Mouse (Mus musculus): Measurements from ENCODE around the gene Sertad4. TPM values are rescaled to one million over a fixed set of nuclear protein-coding genes. Genes with fewer than 3 reads are reported as not detected.

Sertad4 gene
- polyA plus RNA-seq, 1 experiment from 2014 or later, result not detected

- 22% methylated on average over 26 of the region's 26 CpGs for WGBS (ENCODE audit: missing documents)
- Histone ChIP-seq H3K79me2 (ENCODE audit: inconsistent target) (no peaks in the 10 kb centered on the region), H3K36me3 (ENCODE audit: inconsistent target) (no peaks in the 10 kb centered on the region), H3K27ac (no peak overlapping the region), H3K4me3 (ENCODE audit: inconsistent target) (no peak overlapping the region)
These were observed 22.0 kb downstream of the Sertad4 start for GRCm38 (mm10) chr1:192833586-192833985.

DNA sequence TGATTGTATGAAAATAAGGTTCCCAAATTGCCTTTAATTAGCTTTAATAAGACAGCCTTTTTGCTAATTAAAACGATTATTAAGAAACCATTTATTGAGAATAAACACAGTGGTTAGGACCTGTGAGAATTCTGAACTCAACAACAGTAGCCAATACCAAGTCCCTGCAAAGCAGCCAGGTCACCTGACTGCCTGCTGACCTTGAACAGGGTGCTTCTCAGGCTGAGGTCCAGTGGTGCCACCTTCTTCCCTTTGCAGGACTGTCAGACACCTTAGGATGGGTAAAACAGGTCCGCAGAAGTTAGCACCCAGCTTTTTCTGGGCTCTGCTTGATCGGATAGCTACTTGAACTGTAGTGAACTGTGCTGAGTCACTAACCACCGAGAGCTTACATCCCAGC, 22.5 kb downstream of the Sertad4 start:
- Histone ChIP-seq H3K4me3 (ENCODE audit: inconsistent target) (no peak overlapping the region), H3K36me3 (ENCODE audit: inconsistent target) (no peaks in the 10 kb centered on the region), H3K27ac (no peak overlapping the region), H3K79me2 (ENCODE audit: inconsistent target) (no peaks in the 10 kb centered on the region)
- WGBS (ENCODE audit: missing documents), result 17% methylated on average over 4 of the region's 4 CpGs

DNA sequence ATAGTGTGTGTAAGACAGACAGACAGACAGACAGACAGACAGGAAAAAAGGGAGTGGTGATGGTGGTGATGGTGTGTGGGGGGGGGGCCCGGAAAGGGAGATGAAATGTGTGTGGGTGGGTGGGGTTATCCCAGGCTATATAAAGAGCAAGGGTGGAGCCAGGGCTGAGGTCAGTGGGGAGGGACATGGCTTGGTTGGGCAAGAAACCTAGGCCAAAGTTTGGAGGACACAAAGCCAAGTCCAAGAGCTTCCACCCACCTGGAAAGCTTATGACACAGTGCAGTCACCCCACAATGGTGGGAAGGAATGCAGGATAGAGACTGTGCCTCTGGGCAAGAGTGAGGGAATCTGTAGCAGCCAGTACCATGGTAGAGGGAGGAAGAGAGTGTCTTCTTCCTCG, 23.2 kb downstream of the Sertad4 start:
- 79% methylated on average over 2 of the region's 2 CpGs for WGBS (ENCODE audit: missing documents)
- no peak overlapping the region for H3K27ac ChIP-seq
- H3K4me3 ChIP-seq (ENCODE audit: inconsistent target), result no peak overlapping the region
- H3K36me3 ChIP-seq (ENCODE audit: inconsistent target), result no peaks in the 10 kb centered on the region
- H3K79me2 ChIP-seq (ENCODE audit: inconsistent target), result no peaks in the 10 kb centered on the region

- Histone ChIP-seq H3K4me3 (ENCODE audit: inconsistent target) (no peak overlapping the region), H3K79me2 (ENCODE audit: inconsistent target) (no peaks in the 10 kb centered on the region), H3K27ac (no peak overlapping the region), H3K36me3 (ENCODE audit: inconsistent target) (no peaks in the 10 kb centered on the region)
- 91% methylated on average over 6 of the region's 6 CpGs for WGBS (ENCODE audit: missing documents)
These were observed 25.1 kb downstream of the Sertad4 start for GRCm38 (mm10) chr1:192830444-192830843.

DNA sequence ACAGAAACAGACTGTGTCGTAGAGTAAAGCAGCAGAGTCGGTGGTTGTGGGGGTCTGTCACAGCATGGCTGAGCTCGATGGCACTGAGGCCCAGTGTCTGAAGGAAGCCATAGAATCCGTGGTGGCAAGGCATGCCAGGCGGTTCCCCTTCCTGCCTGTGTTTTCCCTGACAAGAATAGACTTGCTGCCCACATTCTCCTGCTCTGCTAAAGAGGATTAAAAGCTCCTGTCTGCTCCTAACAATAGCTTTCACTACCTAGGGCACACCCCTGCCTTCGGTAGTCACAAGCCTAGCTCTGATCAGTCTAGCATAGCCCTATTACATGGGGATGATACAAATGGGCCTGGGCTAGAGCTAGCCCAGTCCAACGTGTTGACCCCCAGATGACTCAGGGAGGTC, 26.6 kb downstream of the Sertad4 start:
- no peaks in the 10 kb centered on the region for H3K79me2 ChIP-seq (ENCODE audit: inconsistent target)
- no peak overlapping the region for H3K27ac ChIP-seq
- H3K4me3 ChIP-seq (ENCODE audit: inconsistent target), result no peak overlapping the region
- WGBS (ENCODE audit: missing documents), result 52% methylated on average over 7 of the region's 7 CpGs
- no peaks in the 10 kb centered on the region for H3K36me3 ChIP-seq (ENCODE audit: inconsistent target)

DNA sequence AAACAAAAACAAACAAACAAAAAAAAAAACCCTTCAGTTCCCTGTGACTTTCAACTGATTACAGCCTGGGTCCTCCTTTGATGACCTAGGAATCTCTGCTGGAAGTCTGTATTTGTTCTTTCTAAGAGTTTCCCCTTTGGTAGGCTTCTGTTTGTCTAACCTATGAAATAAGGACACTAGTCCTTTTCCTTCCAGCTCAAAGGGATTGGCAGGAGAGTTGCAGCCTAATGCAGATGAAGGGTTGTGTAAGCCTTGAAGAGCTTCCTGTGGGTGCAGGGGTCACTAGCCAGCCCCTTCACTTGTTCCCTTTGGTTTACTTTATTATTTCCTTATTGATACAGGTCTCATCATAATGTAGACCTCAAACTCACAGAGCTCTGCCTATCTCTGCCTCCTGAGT, 27.6 kb downstream of the Sertad4 start:
- Histone ChIP-seq H3K4me3 (ENCODE audit: inconsistent target) (no peak overlapping the region), H3K27ac (no peak overlapping the region), H3K36me3 (ENCODE audit: inconsistent target) (no peaks in the 10 kb centered on the region), H3K79me2 (ENCODE audit: inconsistent target) (no peaks in the 10 kb centered on the region)

- H3K36me3 ChIP-seq (ENCODE audit: inconsistent target), result no peaks in the 10 kb centered on the region
- H3K79me2 ChIP-seq (ENCODE audit: inconsistent target), result no peaks in the 10 kb centered on the region
- 57% methylated on average over 9 of the region's 9 CpGs for WGBS (ENCODE audit: missing documents)
- H3K4me3 ChIP-seq (ENCODE audit: inconsistent target), result no peak overlapping the region
- H3K27ac ChIP-seq, result no peak overlapping the region
These were observed 29.8 kb downstream of the Sertad4 start for GRCm38 (mm10) chr1:192825746-192826145.

DNA sequence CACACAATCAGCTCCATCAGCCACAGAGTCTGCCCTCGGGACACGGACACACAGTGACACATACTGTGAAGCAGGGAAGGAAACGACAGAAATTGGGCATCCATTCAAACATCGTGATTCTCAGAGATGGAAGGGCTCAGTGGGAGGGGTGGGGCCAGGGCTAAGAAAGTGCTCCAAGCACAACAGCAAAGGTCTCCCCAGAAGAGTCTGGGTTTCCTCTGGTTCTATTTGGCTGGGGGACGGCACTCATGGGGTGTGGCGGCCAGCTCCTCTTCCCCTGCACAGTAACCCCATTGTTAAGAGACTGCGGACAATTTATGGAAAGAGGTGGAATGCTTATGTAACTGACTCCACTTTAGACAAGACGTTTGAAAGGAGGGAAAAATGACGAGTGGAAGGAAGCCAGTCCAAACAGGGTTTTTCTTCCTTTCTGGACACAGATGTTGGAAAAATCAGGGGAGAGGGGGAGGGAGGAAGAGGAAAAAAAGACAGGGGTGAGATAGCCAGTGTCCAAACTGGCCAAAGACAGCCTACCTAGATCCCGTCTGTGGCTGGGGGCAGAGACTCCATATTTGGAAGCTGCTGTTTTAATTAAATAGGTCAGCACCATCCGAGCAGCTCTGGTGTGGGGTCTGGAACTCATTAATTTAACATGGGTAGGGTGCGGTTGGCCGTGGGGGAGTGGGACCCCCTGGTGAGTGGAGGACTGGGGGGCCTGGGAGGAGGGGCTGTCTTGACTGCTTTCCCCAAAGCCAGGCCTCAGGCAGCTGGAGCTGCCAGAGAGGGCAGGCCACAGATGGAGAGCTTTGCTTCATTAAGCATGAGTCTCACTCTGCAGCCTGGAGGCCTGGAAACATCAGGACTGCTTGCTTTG, 32.7 kb downstream of the Sertad4 start:
- H3K27ac ChIP-seq, result no peak overlapping the region
- no peak overlapping the region for H3K4me3 ChIP-seq (ENCODE audit: inconsistent target)
- no peaks in the 10 kb centered on the region for H3K79me2 ChIP-seq (ENCODE audit: inconsistent target)
- H3K36me3 ChIP-seq (ENCODE audit: inconsistent target), result no peaks in the 10 kb centered on the region
- 75% methylated on average over 13 of the region's 13 CpGs for WGBS (ENCODE audit: missing documents)

DNA sequence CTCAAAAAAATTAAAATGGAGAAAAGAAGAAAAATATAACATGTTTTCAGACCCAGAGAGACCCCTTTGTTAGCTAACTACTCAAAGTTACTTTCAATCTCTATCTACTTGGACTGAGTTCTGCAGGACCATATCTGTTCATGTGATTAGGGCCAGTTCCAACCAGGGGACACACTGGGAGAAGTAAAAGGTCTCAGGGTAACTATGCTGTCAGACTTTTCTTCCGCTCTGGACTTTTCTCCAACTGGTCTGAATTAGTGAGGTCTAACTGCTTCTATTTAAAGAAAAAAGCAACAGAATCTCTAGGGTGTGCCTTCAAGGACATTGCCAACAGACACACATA, 33.3 kb downstream of the Sertad4 start:
- 100% methylated on average over 1 of the region's 1 CpGs for whole genome bisulfite sequencing (ENCODE audit: missing documents)
- Histone ChIP-seq H3K4me3 (ENCODE audit: inconsistent target) (no peak overlapping the region), H3K36me3 (ENCODE audit: inconsistent target) (no peaks in the 10 kb centered on the region), H3K79me2 (ENCODE audit: inconsistent target) (no peaks in the 10 kb centered on the region), H3K27ac (no peak overlapping the region)

- no peak overlapping the region for H3K27ac ChIP-seq
- no peak overlapping the region for H3K4me3 ChIP-seq (ENCODE audit: inconsistent target)
- no peaks in the 10 kb centered on the region for H3K79me2 ChIP-seq (ENCODE audit: inconsistent target)
- no peaks in the 10 kb centered on the region for H3K36me3 ChIP-seq (ENCODE audit: inconsistent target)
- WGBS (ENCODE audit: missing documents), result 100% methylated on average over 5 of the region's 5 CpGs
These were observed 37.2 kb downstream of the Sertad4 start for GRCm38 (mm10) chr1:192818334-192818733.

GRCm38 (mm10) chr1:192815789-192816188, 39.8 kb downstream of the Sertad4 start:
- H3K27ac ChIP-seq, result no peak overlapping the region
- no peaks in the 10 kb centered on the region for H3K79me2 ChIP-seq (ENCODE audit: inconsistent target)
- no peak overlapping the region for H3K4me3 ChIP-seq (ENCODE audit: inconsistent target)
- no peaks in the 10 kb centered on the region for H3K36me3 ChIP-seq (ENCODE audit: inconsistent target)
- 91% methylated on average over 2 of the region's 2 CpGs for WGBS (ENCODE audit: missing documents)

GRCm38 (mm10) chr1:192814700-192815099, 40.9 kb downstream of the Sertad4 start:
- no peak overlapping the region for H3K27ac ChIP-seq
- no peak overlapping the region for H3K4me3 ChIP-seq (ENCODE audit: inconsistent target)
- H3K36me3 ChIP-seq (ENCODE audit: inconsistent target), result no peaks in the 10 kb centered on the region
- no peaks in the 10 kb centered on the region for H3K79me2 ChIP-seq (ENCODE audit: inconsistent target)
- 87% methylated on average over 3 of the region's 3 CpGs for WGBS (ENCODE audit: missing documents)

GRCm38 (mm10) chr1:192812758-192813157, 42.8 kb downstream of the Sertad4 start:
- WGBS (ENCODE audit: missing documents), result 94% methylated on average over 9 of the region's 9 CpGs

DNA sequence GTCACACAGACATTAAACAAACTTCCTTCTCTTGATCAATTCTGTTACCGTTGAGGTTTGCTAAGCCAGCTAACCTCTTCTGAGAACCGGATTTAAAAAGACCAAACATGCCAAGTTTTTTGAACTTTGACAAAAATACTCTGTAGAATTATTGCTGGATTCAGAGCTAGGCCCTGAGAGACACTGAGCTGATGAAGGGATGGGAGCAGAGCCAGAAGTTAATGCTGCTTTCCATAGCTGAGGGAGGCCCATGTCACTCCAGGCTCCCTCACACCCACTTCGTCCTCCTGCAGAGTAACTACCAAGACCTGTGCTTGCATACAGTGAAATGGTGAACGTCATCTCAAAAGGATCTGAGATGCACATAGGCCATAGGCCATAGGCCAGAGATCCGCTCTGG, 43.3 kb downstream of the Sertad4 start:
- 87% methylated on average over 5 of the region's 5 CpGs for WGBS (ENCODE audit: missing documents)
- Histone ChIP-seq H3K27ac (no peak overlapping the region), H3K79me2 (ENCODE audit: inconsistent target) (no peaks in the 10 kb centered on the region), H3K36me3 (ENCODE audit: inconsistent target) (no peaks in the 10 kb centered on the region), H3K4me3 (ENCODE audit: inconsistent target) (no peak overlapping the region)

More at GRCm38 (mm10) chr1:192812758-192813157, 42.8 kb downstream of the Sertad4 start:
- no peak overlapping the region for H3K27ac ChIP-seq
- H3K4me3 ChIP-seq (ENCODE audit: inconsistent target), result no peak overlapping the region
- H3K79me2 ChIP-seq (ENCODE audit: inconsistent target), result no peaks in the 10 kb centered on the region
- no peaks in the 10 kb centered on the region for H3K36me3 ChIP-seq (ENCODE audit: inconsistent target)

DNA sequence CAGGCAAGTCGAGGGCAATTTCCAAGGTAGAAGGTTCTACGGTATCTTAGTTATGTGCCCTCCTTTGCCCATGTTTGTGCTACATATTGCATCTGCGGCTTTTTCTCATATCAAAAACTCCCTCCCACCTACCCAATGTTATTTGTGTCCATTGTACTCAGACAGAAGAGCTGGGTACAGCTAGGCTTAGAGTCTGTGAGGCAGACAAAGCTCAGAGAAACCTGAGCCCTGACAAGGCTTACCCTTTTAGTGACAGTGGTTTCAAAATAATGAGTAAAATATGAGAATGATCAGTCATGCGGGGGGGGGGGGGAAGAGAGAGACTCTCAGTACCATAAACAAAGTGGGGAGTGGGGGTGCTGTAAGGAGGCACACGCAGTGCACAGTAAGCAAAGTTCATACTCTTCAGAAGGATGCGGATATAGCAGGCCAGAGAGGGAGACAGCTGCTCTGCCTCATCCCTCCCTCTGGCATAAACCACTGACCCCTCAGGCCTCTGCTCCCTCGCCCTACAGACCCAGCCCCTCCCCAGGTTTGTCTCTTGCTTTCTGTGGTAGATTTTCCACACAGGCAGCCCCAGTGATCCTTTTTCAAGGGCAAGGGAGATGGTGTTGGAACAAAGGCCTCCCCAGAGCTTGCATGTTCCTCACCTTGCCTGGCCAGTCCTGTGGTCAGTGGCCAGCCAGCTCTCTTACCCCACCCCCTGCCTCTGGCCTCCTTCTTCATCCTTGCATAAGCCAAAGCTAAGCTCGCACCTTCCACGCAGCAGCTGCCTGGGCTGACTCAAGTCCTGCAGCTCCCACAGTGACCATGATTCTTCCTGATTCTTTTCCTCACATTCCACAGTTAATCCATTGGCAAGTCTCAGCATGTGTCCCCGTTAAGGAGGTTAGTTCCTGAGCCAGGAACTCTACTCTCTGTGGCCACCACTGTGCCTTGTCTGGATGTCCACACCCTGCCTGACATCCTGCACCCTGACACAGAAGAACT, 49.1 kb downstream of the Sertad4 start:
- no peaks in the 10 kb centered on the region for H3K36me3 ChIP-seq (ENCODE audit: inconsistent target)
- H3K27ac ChIP-seq, result no peak overlapping the region
- 83% methylated on average over 10 of the region's 10 CpGs for WGBS (ENCODE audit: missing documents)
- no peak overlapping the region for H3K4me3 ChIP-seq (ENCODE audit: inconsistent target)
- no peaks in the 10 kb centered on the region for H3K79me2 ChIP-seq (ENCODE audit: inconsistent target)

Data from macrophage (primary cell).